In the genomic region with DNA sequence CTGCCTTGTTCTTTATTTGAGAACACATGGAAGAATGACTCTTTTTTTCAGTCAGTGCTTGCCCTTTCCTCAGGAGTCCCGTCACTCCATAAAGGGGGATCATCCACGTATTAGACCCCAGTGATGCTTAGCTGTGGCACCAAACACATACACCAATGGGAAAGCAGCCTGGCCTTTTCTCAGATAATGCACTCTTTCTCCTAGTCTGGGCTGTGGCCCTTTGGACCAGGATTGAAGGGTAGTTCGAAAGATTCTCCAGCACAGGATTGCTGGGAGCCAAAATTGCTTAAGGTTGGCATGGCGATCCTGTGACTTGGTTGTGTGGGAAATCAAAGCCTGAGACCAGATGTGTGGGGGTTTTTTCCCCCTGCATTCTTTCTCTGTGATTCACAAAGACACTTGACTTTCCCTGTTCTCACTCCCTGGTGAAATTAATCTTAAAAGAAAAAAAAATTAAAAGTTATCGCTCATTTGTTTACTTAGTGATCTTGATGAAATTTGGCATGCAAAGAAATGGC, we compare ENCODE assay signal across 12 mouse cellular contexts.
DNase-seq lines count a peak whose midpoint lies in the region; ATAC-seq lines count a peak whose summit lies in the region.
"Had no signal": no experiment of that assay in that cellular context is flagged by ENCODE, and none has a peak within 500 bp of the region (broad histone marks: within the 10 kb centered on the region; RNA-seq: fewer than 3 reads in every experiment).

No protein-coding gene starts in this region.

- peak; percentile 62 for ATAC-seq in embryonic facial prominence, embryonic 11.5 days (replicated peaks; ENCODE audit: insufficient number of reproducible peaks, low FRiP score, low TSS enrichment, low read depth)
- no peak for ATAC-seq in forebrain, embryonic 13.5 days
- peak; percentile 24; the same call in 1 of the 2 replicates for ATAC-seq in hindbrain, embryonic 16.5 days
- ATAC-seq in neural tube, embryonic 13.5 days (ENCODE audit: low read depth): peak; percentile 17; the same call in 1 of the 2 replicates

- no peak overlapping the region for H3K4me2 ChIP-seq in embryonic facial prominence, embryonic 11.5 days (ENCODE audit: low read depth, low read length)
- H3K4me2 ChIP-seq in forebrain, embryonic 13.5 days: no peak overlapping the region
- H3K4me2 ChIP-seq in hindbrain, embryonic 16.5 days (ENCODE audit: low read length): no peak overlapping the region
- no peak overlapping the region for H3K4me2 ChIP-seq in neural tube, embryonic 13.5 days
- H3K4me2 ChIP-seq: heart, embryonic 13.5 days; lung, embryonic 14.5 days had no signal

- H3K4me1 ChIP-seq in embryonic facial prominence, embryonic 11.5 days (ENCODE audit: control insufficient read depth, insufficient read depth, low read length): no peaks in the 10 kb centered on the region
- peaks cover 41% of the 10 kb centered on the region for H3K4me1 ChIP-seq in forebrain, embryonic 13.5 days
- peaks cover 22% of the 10 kb centered on the region for H3K4me1 ChIP-seq in hindbrain, embryonic 16.5 days (ENCODE audit: control insufficient read depth, insufficient read depth, low read depth, low read length)
- peaks cover 48% of the 10 kb centered on the region for H3K4me1 ChIP-seq in neural tube, embryonic 13.5 days (replicated peaks)

- H3K4me3 ChIP-seq in embryonic facial prominence, embryonic 11.5 days (ENCODE audit: low read depth, low read length): no peak overlapping the region
- no peak overlapping the region for H3K4me3 ChIP-seq in forebrain, embryonic 13.5 days
- H3K4me3 ChIP-seq in hindbrain, embryonic 16.5 days (ENCODE audit: low read length): no peak overlapping the region
- H3K4me3 ChIP-seq in neural tube, embryonic 13.5 days: no peak overlapping the region
- H3K4me3 ChIP-seq: heart, embryonic 13.5 days had no signal

- DNase-seq in embryonic facial prominence, embryonic 11.5 days (ENCODE audit: low spot score): peak; percentile 32
- no peak for DNase-seq in thymus, postnatal 0 days (ENCODE audit: low spot score)
- DNase-seq in ovary, postnatal 10 days (ENCODE audit: low spot score): no peak
- DNase-seq in layer of hippocampus, postnatal 25 days (ENCODE audit: extremely low spot score in 1 of 2, low spot score in 1 of 2): no peak
- DNase-seq: adrenal gland, adult 8-10 months; cerebellum, adult 9-11 months; kidney, adult 8-10 months; lung, embryonic 14.5 days had no signal

- WGBS in embryonic facial prominence, embryonic 11.5 days: 28% methylated on average over 5 of the region's 5 CpGs
- 18% methylated on average over 5 of the region's 5 CpGs for WGBS in forebrain, embryonic 13.5 days
- WGBS in hindbrain, embryonic 16.5 days: 20% methylated on average over 5 of the region's 5 CpGs
- WGBS in neural tube, embryonic 13.5 days: 31% methylated on average over 5 of the region's 5 CpGs

- no peak overlapping the region for H3K9ac ChIP-seq in embryonic facial prominence, embryonic 11.5 days (replicated peaks; ENCODE audit: low read length)
- no peak overlapping the region for H3K9ac ChIP-seq in forebrain, embryonic 13.5 days
- H3K9ac ChIP-seq in hindbrain, embryonic 16.5 days (ENCODE audit: low read depth, low read length): no peak overlapping the region
- H3K9ac ChIP-seq in neural tube, embryonic 13.5 days: no peak overlapping the region
- H3K9ac ChIP-seq: heart, embryonic 13.5 days; lung, embryonic 14.5 days had no signal

- H3K27ac ChIP-seq in embryonic facial prominence, embryonic 11.5 days (replicated peaks; ENCODE audit: low read depth, low read length): no peak overlapping the region
- H3K27ac ChIP-seq in forebrain, embryonic 13.5 days: peak overlapping the region; percentile 63; the same call in 1 of the 2 replicates
- H3K27ac ChIP-seq in hindbrain, embryonic 16.5 days (ENCODE audit: low read depth, low read length): peak overlapping the region; percentile 54
- H3K27ac ChIP-seq in neural tube, embryonic 13.5 days (replicated peaks): peak overlapping the region; percentile 84
- H3K27ac ChIP-seq: heart, embryonic 13.5 days had no signal

- no peaks in the 10 kb centered on the region for H3K36me3 ChIP-seq in embryonic facial prominence, embryonic 11.5 days (replicated peaks; ENCODE audit: control insufficient read depth, insufficient read depth, low read depth, low read length)
- H3K36me3 ChIP-seq in forebrain, embryonic 13.5 days (ENCODE audit: poor library complexity, severe bottlenecking): no peaks in the 10 kb centered on the region
- H3K36me3 ChIP-seq in hindbrain, embryonic 16.5 days (ENCODE audit: control insufficient read depth, insufficient read depth, low read length): no peaks in the 10 kb centered on the region
- peaks cover 30% of the 10 kb centered on the region for H3K36me3 ChIP-seq in neural tube, embryonic 13.5 days
- H3K36me3 ChIP-seq: heart, embryonic 13.5 days had no signal

- H3K27me3 ChIP-seq in embryonic facial prominence, embryonic 11.5 days (ENCODE audit: control insufficient read depth, insufficient read depth, low read length): no peaks in the 10 kb centered on the region
- no peaks in the 10 kb centered on the region for H3K27me3 ChIP-seq in forebrain, embryonic 13.5 days
- H3K27me3 ChIP-seq in hindbrain, embryonic 16.5 days (replicated peaks; ENCODE audit: control insufficient read depth, insufficient read depth, low read length): no peaks in the 10 kb centered on the region
- H3K27me3 ChIP-seq in neural tube, embryonic 13.5 days: no peaks in the 10 kb centered on the region
- H3K27me3 ChIP-seq: heart, embryonic 13.5 days had no signal

- no peaks in the 10 kb centered on the region for H3K9me3 ChIP-seq in embryonic facial prominence, embryonic 11.5 days (replicated peaks; ENCODE audit: control insufficient read depth, low read length)
- no peaks in the 10 kb centered on the region for H3K9me3 ChIP-seq in forebrain, embryonic 13.5 days (replicated peaks)
- H3K9me3 ChIP-seq in hindbrain, embryonic 16.5 days (ENCODE audit: control insufficient read depth, low read length): no peaks in the 10 kb centered on the region
- no peaks in the 10 kb centered on the region for H3K9me3 ChIP-seq in neural tube, embryonic 13.5 days
- H3K9me3 ChIP-seq: heart, embryonic 13.5 days had no signal
